ENCODE assay signal across 18 mouse cellular contexts in genomic region chr11:117411663-117412062, GRCm38 (mm10).
"Had no signal": no experiment of that assay in that cellular context is flagged by ENCODE, and none has a peak within 500 bp of the region (broad histone marks: within the 10 kb centered on the region; RNA-seq: fewer than 3 reads in every experiment).

No protein-coding gene starts in this region.

- H3K4me3 ChIP-seq: midbrain, embryonic 10.5 days; midbrain, embryonic 13.5 days; midbrain, embryonic 15.5 days; myocyte; neural tube, embryonic 13.5 days; neural tube, embryonic 15.5 days had no signal

- H3K27me3 ChIP-seq: midbrain, embryonic 15.5 days had no signal

- DNase-seq: lung, adult 18-20 months; lung, embryonic 14.5 days; lung, postnatal 10 days; lung, postnatal 4 days; retina, postnatal 1 day; right cerebral cortex, adult 18-20 months; right cerebral cortex, postnatal 25 days; right cerebral cortex, postnatal 4 days; spleen, adult 18-20 months; thymus, adult 18-20 months; thymus, postnatal 14 days; thymus, postnatal 36 days had no signal

- H3K27ac ChIP-seq: midbrain, embryonic 10.5 days; midbrain, embryonic 13.5 days; midbrain, embryonic 15.5 days; neural tube, embryonic 13.5 days; neural tube, embryonic 15.5 days had no signal

- H3K36me3 ChIP-seq: midbrain, embryonic 10.5 days; midbrain, embryonic 13.5 days; midbrain, embryonic 15.5 days; neural tube, embryonic 13.5 days; neural tube, embryonic 15.5 days had no signal

- H3K4me2 ChIP-seq: lung, embryonic 14.5 days; midbrain, embryonic 13.5 days; midbrain, embryonic 15.5 days; neural tube, embryonic 13.5 days; neural tube, embryonic 15.5 days had no signal

- ATAC-seq: midbrain, embryonic 13.5 days; midbrain, embryonic 15.5 days had no signal

- H3K9me3 ChIP-seq: midbrain, embryonic 13.5 days; midbrain, embryonic 15.5 days; neural tube, embryonic 13.5 days; neural tube, embryonic 15.5 days had no signal

- H3K9ac ChIP-seq: lung, embryonic 14.5 days; midbrain, embryonic 13.5 days; midbrain, embryonic 15.5 days; neural tube, embryonic 13.5 days; neural tube, embryonic 15.5 days had no signal
